Mouse (Mus musculus) heart, postnatal 0 days (tissue): ENCODE results near the gene Gm13285. TPM values are rescaled to one million over a fixed set of nuclear protein-coding genes. Genes with fewer than 3 reads are reported as not detected.
"Not testable (repeated sequence)": the region's sequence is repeated elsewhere in the genome, so short reads cannot be mapped to it uniquely, and the experiment has no call there.

ENCODE experiments used
- ATAC-seq: fragments of 200-750 bp; cut with Nextera tagmentation; 2 replicates; pipeline ENCODE4 v1.8.0; 2017; ENCODE audit warnings: low read depth, moderate number of reproducible peaks, moderate library complexity; ENCODE audit not compliant: insufficient read depth
- DNase-seq: peaks from one replicate; pipeline ENCODE4 v3.0.0-alpha.2; 2016; ENCODE audit warnings: low spot score
- H3K27ac ChIP-seq: fragments of 300-500 bp; sonication (generic); 2 replicates; pipeline ENCODE4 v1.5.1; 2014; ENCODE audit warnings: low read depth, mild to moderate bottlenecking
- H3K27me3 ChIP-seq: fragments of 300-500 bp; sonication (generic); 2 replicates; pipeline ENCODE4 v1.6.1; 2014; ENCODE audit warnings: low read length, mixed read lengths; ENCODE audit not compliant: control insufficient read depth, insufficient read depth
- H3K36me3 ChIP-seq: fragments of 300-500 bp; sonication (generic); replicated peaks from 2 replicates; pipeline ENCODE4 v1.6.1; 2014; ENCODE audit warnings: low read length, mixed read lengths; ENCODE audit not compliant: control insufficient read depth, insufficient read depth
- H3K4me1 ChIP-seq: fragments of 300-500 bp; sonication (generic); 2 replicates; pipeline ENCODE4 v1.6.1; 2014; ENCODE audit warnings: antibody characterized with exemption; ENCODE audit not compliant: control insufficient read depth, insufficient read depth
- H3K4me2 ChIP-seq: fragments of 300-500 bp; sonication (generic); 2 replicates; pipeline ENCODE4 v1.6.1; 2014; ENCODE audit warnings: low read depth, mild to moderate bottlenecking, low read length, moderate library complexity
- H3K4me3 ChIP-seq: fragments of 300-500 bp; sonication (generic); 2 replicates; pipeline ENCODE4 v1.5.1; 2014; ENCODE audit warnings: low read depth, low read length
- H3K9ac ChIP-seq: fragments of 300-500 bp; sonication (generic); replicated peaks from 2 replicates; pipeline ENCODE4 v1.6.1; 2014; ENCODE audit warnings: low read depth, low read length, mixed read lengths
- H3K9me3 ChIP-seq: fragments of 300-500 bp; sonication (generic); replicated peaks from 2 replicates; pipeline ENCODE4 v1.6.1; 2016; ENCODE audit warnings: low read length; ENCODE audit not compliant: control insufficient read depth
- CTCF ChIP-seq: IDR thresholded peaks from 2 replicates; pipeline ENCODE4 v1.5.1; 2016; ENCODE audit warnings: antibody characterized with exemption, control low read depth, low read depth
- EP300 ChIP-seq: IDR thresholded peaks from 2 replicates; pipeline ENCODE4 v1.6.1; 2016; ENCODE audit warnings: antibody characterized with exemption, low read depth
- WGBS: fragments of 180-500 bp; shearing (Covaris S2); extraction: QIAGEN DNeasy Blood & Tissue Kit; methylation state at CpG from one replicate; pipeline ENCODE4 v1.1.7; 2014; 5-methylcytosine and 5-hydroxymethylcytosine counted together
- polyA plus RNA-seq: library from polyadenylated mRNA; unstranded; fragments of >200 nt; fragmentation: Nextera tagmentation; extraction: Ambion mirVana; gene quantifications from 2 replicates; pipeline ENCODE4 v1.2.1, GENCODE M21; 2015
- total RNA-seq: library from RNA; depleted of rRNA; stranded (reverse); fragments of >200 nt; gene quantifications from 2 replicates; pipeline ENCODE4 v1.2.3, GENCODE M21; 2014; ENCODE audit warnings: low replicate concordance; rRNA removed

The Gm13285 gene
- total RNA-seq (0.50 and 0.66 TPM in 2 replicates), polyA plus RNA-seq (0.78 and 0.85 TPM in 2 replicates)

- WGBS = 6% methylated on average over 2 of the region's 7 CpGs
Measured at GRCm38 (mm10) chr4:88799365-88799764, at the start of gene Gm13285. Gene Gm13285 (plus strand): TSS chr4:88799665.

GRCm38 (mm10) chr4:88749926-88750325 is 49.5 kb upstream of the Gm13285 start:
- H3K9me3 ChIP-seq = no peaks in the 10 kb centered on the region
- no peak overlapping the region for H3K4me2 ChIP-seq
- TF ChIP-seq EP300 (no peak), CTCF (no peak)
- H3K27ac ChIP-seq = no peak overlapping the region
- no peak for DNase-seq
- H3K4me1 ChIP-seq = no peaks in the 10 kb centered on the region
- ATAC-seq = no peak
- no peaks in the 10 kb centered on the region for H3K27me3 ChIP-seq
- 53% methylated on average over 6 of the region's 6 CpGs for WGBS
- H3K9ac ChIP-seq = no peak overlapping the region
- H3K36me3 ChIP-seq = no peaks in the 10 kb centered on the region
- H3K4me3 ChIP-seq = no peak overlapping the region

More at GRCm38 (mm10) chr4:88799365-88799764, at the start of gene Gm13285:
- not testable (repeated sequence) for DNase-seq, H3K4me3 ChIP-seq, H3K9ac ChIP-seq, H3K36me3 ChIP-seq, H3K27me3 ChIP-seq, H3K4me1 ChIP-seq, H3K4me2 ChIP-seq, H3K9me3 ChIP-seq, ATAC-seq, H3K27ac ChIP-seq

- H3K9ac ChIP-seq, H3K4me3 ChIP-seq, H3K4me1 ChIP-seq, ATAC-seq, H3K27me3 ChIP-seq, DNase-seq, H3K36me3 ChIP-seq, H3K27ac ChIP-seq, H3K9me3 ChIP-seq, H3K4me2 ChIP-seq: not testable (repeated sequence)
- 71% methylated on average over 14 of the region's 15 CpGs for WGBS
Measured at GRCm38 (mm10) chr4:88754818-88755340, 44.6 kb upstream of the Gm13285 start, which contains the start of gene Gm13271. Gene Gm13271 (plus strand): TSS chr4:88754868.

- not testable (repeated sequence) for H3K4me1 ChIP-seq, H3K36me3 ChIP-seq, H3K27me3 ChIP-seq, H3K9me3 ChIP-seq, ATAC-seq, DNase-seq
- peak overlapping the region; percentile 52 for H3K4me3 ChIP-seq
- peak overlapping the region; percentile 61 for H3K9ac ChIP-seq
- WGBS = 7% methylated on average over 28 of the region's 31 CpGs
- H3K27ac ChIP-seq = peak overlapping the region; percentile 89
- peak overlapping the region; percentile 58 for H3K4me2 ChIP-seq
Measured at GRCm38 (mm10) chr4:88756581-88757513, 42.6 kb upstream of the Gm13285 start.

GRCm38 (mm10) chr4:88757628-88758031 is 41.8 kb upstream of the Gm13285 start:
- H3K9me3 ChIP-seq, H3K4me1 ChIP-seq, H3K27me3 ChIP-seq, H3K36me3 ChIP-seq: not testable (repeated sequence)
- TF ChIP-seq CTCF = peak; percentile 60
- H3K27ac ChIP-seq = peak overlapping the region; percentile 89
- WGBS = under 1% methylated on average over 18 of the region's 21 CpGs
- H3K4me3 ChIP-seq = peak overlapping the region; percentile 52
- DNase-seq (peak; percentile 89), ATAC-seq (peak; percentile 100)
- H3K4me2 ChIP-seq = peak overlapping the region; percentile 58
- peak overlapping the region; percentile 61; the same call in 1 of the 2 replicates for H3K9ac ChIP-seq

GRCm38 (mm10) chr4:88758751-88759150 is 40.7 kb upstream of the Gm13285 start:
- not testable (repeated sequence) for H3K27ac ChIP-seq, H3K4me2 ChIP-seq, H3K9me3 ChIP-seq, H3K27me3 ChIP-seq, ATAC-seq, H3K4me1 ChIP-seq, H3K36me3 ChIP-seq, H3K4me3 ChIP-seq, DNase-seq, H3K9ac ChIP-seq
- 72% methylated on average over 9 of the region's 9 CpGs for whole genome bisulfite sequencing

GRCm38 (mm10) chr4:88759610-88760268 is 39.7 kb upstream of the Gm13285 start, which contains the start of gene Gm13283:
Gene Gm13283 (plus strand): TSS chr4:88760119.
- 30% methylated on average over 6 of the region's 14 CpGs for WGBS
- DNase-seq = not testable (repeated sequence)

More at GRCm38 (mm10) chr4:88759610-88760268, 39.7 kb upstream of the Gm13285 start, which contains the start of gene Gm13283:
- Histone ChIP-seq H3K4me3 (peak within 1 kb of the TSS; percentile 37), H3K4me2 (peak within 1 kb of the TSS; percentile 37), H3K27ac (peak within 1 kb of the TSS; percentile 78; the same call in 1 of the 2 replicates)
- not testable (repeated sequence) for H3K9me3 ChIP-seq, H3K4me1 ChIP-seq, H3K9ac ChIP-seq, H3K27me3 ChIP-seq, H3K36me3 ChIP-seq, ATAC-seq
